Mouse (Mus musculus) brain, embryonic 14.5 days (tissue): Measurements from ENCODE around the gene Coq5.

Experiments
- CTCF ChIP-seq: fragments of 200-500 bp; IDR thresholded peaks from 2 replicates; pipeline ENCODE4 v1.5.1; 2012; ENCODE audit warnings: inconsistent platforms, mild to moderate bottlenecking, moderate library complexity, borderline replicate concordance; ENCODE audit not compliant: insufficient read depth, insufficient read length; ENCODE audit errors: extremely low read depth
- POLR2A ChIP-seq: fragments of 200-500 bp; IDR thresholded peaks from 2 replicates; pipeline ENCODE4 v1.6.1; 2012; ENCODE audit warnings: mild to moderate bottlenecking, inconsistent platforms, borderline replicate concordance; ENCODE audit not compliant: poor library complexity, insufficient read depth, insufficient read length, severe bottlenecking; ENCODE audit errors: extremely low read depth

DNA sequence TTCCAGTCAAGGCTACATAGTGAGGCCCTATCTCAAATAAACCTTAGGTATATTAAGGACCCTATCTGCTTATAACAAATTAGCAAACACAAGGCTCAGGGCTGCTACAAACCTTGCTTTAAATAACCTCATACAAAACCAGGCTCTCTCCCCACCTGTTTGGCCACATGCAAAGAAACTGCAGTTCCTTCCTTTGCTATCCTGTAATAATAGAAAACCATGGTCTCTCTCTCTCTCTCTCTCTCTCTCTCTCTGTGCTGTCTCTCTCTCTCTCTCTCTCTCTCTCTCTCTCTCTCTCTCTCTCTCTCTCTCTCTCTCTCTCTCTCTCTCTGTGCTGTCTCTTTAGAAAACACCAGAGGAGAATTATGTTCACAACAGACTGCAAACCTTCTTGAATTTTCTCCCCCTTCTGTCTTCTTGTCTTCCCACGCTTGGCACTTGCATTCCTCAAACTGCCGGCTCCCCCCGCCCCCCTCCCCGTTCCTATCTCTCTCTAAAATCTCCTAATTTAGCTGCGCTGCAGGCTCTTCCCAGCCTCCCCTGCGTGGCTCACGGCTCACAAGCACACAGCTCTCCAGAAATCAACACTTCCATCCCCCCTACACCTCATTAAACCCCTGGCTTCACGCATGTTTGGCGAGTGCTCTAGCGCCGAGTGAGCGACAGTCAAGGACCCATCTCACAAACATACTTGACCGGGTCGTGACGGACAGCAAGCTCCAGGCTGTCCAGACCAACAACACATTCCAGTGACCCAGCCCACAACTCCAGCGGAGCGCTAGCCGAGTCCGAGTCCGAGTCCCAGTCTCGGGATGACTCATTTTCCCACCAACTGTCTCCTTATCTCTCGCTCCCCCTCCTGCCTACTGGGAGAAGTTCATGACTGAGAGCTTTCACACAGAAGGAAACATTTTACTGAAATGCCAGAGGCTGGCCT is 39.8 kb downstream of the Coq5 start:
- TF ChIP-seq POLR2A (no peak), CTCF (peak; percentile 50; the same call in 1 of the 2 replicates)
